Mouse (Mus musculus) MEL (cell line): ENCODE data around the gene Col4a6. TPM values are rescaled to one million over a fixed set of nuclear protein-coding genes. Genes with fewer than 3 reads are reported as not detected.

Experiments used
- DNase-seq: peaks from one replicate; pipeline ENCODE4 v3.0.0; 2011; ENCODE audit warnings: low read depth, low spot score
- H3K27ac ChIP-seq: 2 replicates; pipeline ENCODE4 v1.5.1; 2012; ENCODE audit warnings: low read depth, mild to moderate bottlenecking, control low read depth, low read length, moderate library complexity; ENCODE audit not compliant: control insufficient read depth
- H3K27me3 ChIP-seq, 2 experiments: fragments of 150-350 bp in 1 of 2; sonication (generic) in 1 of 2; 2 replicates each; pipeline ENCODE4 v1.6.1; 2012; ENCODE audit warnings: low read length in 2 of 2, mild to moderate bottlenecking in 2 of 2, improper control_type of control experiment in 1 of 2, moderate library complexity in 1 of 2; ENCODE audit not compliant: insufficient read depth in 2 of 2, control insufficient read depth in 1 of 2
- H3K36me3 ChIP-seq, 2 experiments: 2 replicates each; pipeline ENCODE4 v1.6.1; 2012 to 2014; ENCODE audit warnings: low read length in 2 of 2, improper control_type of control experiment in 1 of 2, inconsistent platforms in 1 of 2, mild to moderate bottlenecking in 1 of 2; ENCODE audit not compliant: insufficient read depth in 2 of 2, control insufficient read depth in 1 of 2
- H3K4me1 ChIP-seq, 2 experiments: fragments of 150-350 bp in 1 of 2; sonication (generic) in 1 of 2; 2 replicates each; pipeline ENCODE4 v1.6.1; 2012; ENCODE audit warnings: low read length in 2 of 2, improper control_type of control experiment in 1 of 2, mild to moderate bottlenecking in 1 of 2; ENCODE audit not compliant: insufficient read depth in 2 of 2, control insufficient read depth in 1 of 2
- H3K4me3 ChIP-seq, 2 experiments: fragments of 150-350 bp in 1 of 2; sonication (generic) in 1 of 2; 2 replicates each; pipeline ENCODE4 v1.5.1; 2012; ENCODE audit warnings: low read depth in 2 of 2, low read length in 2 of 2, mild to moderate bottlenecking in 2 of 2, moderate library complexity in 2 of 2, control low read depth in 1 of 2, improper control_type of control experiment in 1 of 2; ENCODE audit not compliant: control insufficient read depth in 1 of 2, insufficient read depth in 1 of 2
- H3K79me2 ChIP-seq: 2 replicates; pipeline ENCODE4 v1.6.1; 2012; ENCODE audit warnings: mild to moderate bottlenecking, low read length, moderate library complexity; ENCODE audit not compliant: control insufficient read depth, poor library complexity, insufficient read depth
- H3K9ac ChIP-seq: 2 replicates; pipeline ENCODE4 v1.6.1; 2012; ENCODE audit warnings: low read depth, mild to moderate bottlenecking, control low read depth, low read length, moderate library complexity; ENCODE audit not compliant: control insufficient read depth, poor library complexity, severe bottlenecking
- H3K9me3 ChIP-seq: fragments of 150-350 bp; sonication (generic); replicated peaks from 2 replicates; pipeline ENCODE4 v1.6.1; 2012; ENCODE audit warnings: mild to moderate bottlenecking, low read length, improper control_type of control experiment, moderate library complexity; ENCODE audit not compliant: insufficient read depth
- BHLHE40 ChIP-seq: IDR thresholded peaks from 2 replicates; pipeline ENCODE4 v1.6.1; 2012; ENCODE audit warnings: low read depth, mild to moderate bottlenecking, inconsistent platforms, low read length, improper control_type of control experiment, borderline replicate concordance
- CTCF ChIP-seq, 3 experiments: IDR thresholded peaks in 2 of 3; conservative IDR thresholded peaks in 1 of 3; 2 replicates each; pipeline ENCODE4 v1.5.1; 2011 to 2012; ENCODE audit warnings: low read length in 3 of 3, low read depth in 2 of 3, mild to moderate bottlenecking in 2 of 3, improper control_type of control experiment in 1 of 3, inconsistent platforms in 1 of 3, mixed read lengths in 1 of 3, moderate library complexity in 1 of 3; ENCODE audit not compliant: control insufficient read depth in 1 of 3, insufficient read depth in 1 of 3, poor library complexity in 1 of 3, severe bottlenecking in 1 of 3
- E2F4 ChIP-seq: IDR thresholded peaks from 2 replicates; pipeline ENCODE4 v1.6.1; 2011; ENCODE audit warnings: low read depth, low read length, improper control_type of control experiment, borderline replicate concordance
- ELF1 ChIP-seq: IDR thresholded peaks from 2 replicates; pipeline ENCODE4 v1.6.1; 2014; ENCODE audit warnings: low read depth, mild to moderate bottlenecking, inconsistent platforms, low read length, improper control_type of control experiment, moderate library complexity
- ETS1 ChIP-seq: IDR thresholded peaks from 2 replicates; pipeline ENCODE4 v1.6.1; 2012; ENCODE audit warnings: low read depth, mild to moderate bottlenecking, inconsistent platforms, low read length, improper control_type of control experiment, moderate library complexity
- HCFC1 ChIP-seq: IDR thresholded peaks from 2 replicates; pipeline ENCODE4 v1.6.1; 2012; ENCODE audit warnings: low read depth, mild to moderate bottlenecking, inconsistent platforms, low read length, improper control_type of control experiment, moderate library complexity
- JUND ChIP-seq: IDR thresholded peaks from 2 replicates; pipeline ENCODE4 v1.6.1; 2011; ENCODE audit warnings: low read depth, mild to moderate bottlenecking, improper control_type of control experiment, low read length
- KAT2A ChIP-seq: conservative IDR thresholded peaks from 2 replicates; pipeline ENCODE4 v1.6.1; 2012; ENCODE audit warnings: low read depth, low read length, improper control_type of control experiment, inconsistent platforms
- MAFK ChIP-seq: IDR thresholded peaks from 2 replicates; pipeline ENCODE4 v1.6.1; 2011; ENCODE audit warnings: low read depth, mild to moderate bottlenecking, low read length, improper control_type of control experiment, borderline replicate concordance
- MAX ChIP-seq: IDR thresholded peaks from 2 replicates; pipeline ENCODE4 v1.6.1; 2011; ENCODE audit warnings: low read length, improper control_type of control experiment
- MYC ChIP-seq: IDR thresholded peaks from 2 replicates; pipeline ENCODE4 v1.6.1; 2011; ENCODE audit warnings: low read depth, mild to moderate bottlenecking, low read length, improper control_type of control experiment, moderate library complexity
- RAD21 ChIP-seq: IDR thresholded peaks from 2 replicates; pipeline ENCODE4 v1.6.1; 2011; ENCODE audit warnings: mild to moderate bottlenecking, low read depth, low read length, improper control_type of control experiment
- RCOR1 ChIP-seq: IDR thresholded peaks from 2 replicates; pipeline ENCODE4 v1.6.1; 2012; ENCODE audit warnings: low read depth, mild to moderate bottlenecking, inconsistent platforms, low read length, improper control_type of control experiment
- SIN3A ChIP-seq: IDR thresholded peaks from 2 replicates; pipeline ENCODE4 v1.6.1; 2012; ENCODE audit warnings: low read length, improper control_type of control experiment, inconsistent platforms
- SMC3 ChIP-seq: IDR thresholded peaks from 2 replicates; pipeline ENCODE4 v1.6.1; 2011; ENCODE audit warnings: low read depth, low read length, improper control_type of control experiment
- TAL1 ChIP-seq: IDR thresholded peaks from 2 replicates; pipeline ENCODE4 v1.6.1; 2012; ENCODE audit warnings: mild to moderate bottlenecking, inconsistent platforms, low read length, moderate library complexity, mixed read lengths
- TBP ChIP-seq: IDR thresholded peaks from 2 replicates; pipeline ENCODE4 v1.8.0; 2011; ENCODE audit warnings: low read depth, low read length, improper control_type of control experiment
- USF1 ChIP-seq: IDR thresholded peaks from 2 replicates; pipeline ENCODE4 v1.6.1; 2014; ENCODE audit warnings: low read depth, mild to moderate bottlenecking, inconsistent platforms, low read length, improper control_type of control experiment, moderate library complexity
- ZC3H11A ChIP-seq: IDR thresholded peaks from 2 replicates; pipeline ENCODE4 v1.6.1; 2012; ENCODE audit warnings: low read depth, mild to moderate bottlenecking, inconsistent platforms, low read length, improper control_type of control experiment
- ZKSCAN1 ChIP-seq: IDR thresholded peaks from 2 replicates; pipeline ENCODE4 v1.6.1; 2012; ENCODE audit warnings: low read depth, mild to moderate bottlenecking, inconsistent platforms, low read length, improper control_type of control experiment, moderate library complexity
- polyA plus RNA-seq, 2 experiments: library from polyadenylated mRNA; stranded (reverse) in 1 of 2; unstranded in 1 of 2; fragments of >175 nt in 1 of 2; fragments of >200 nt in 1 of 2; gene quantifications; 2 replicates each; pipeline versions ENCODE4 v1.2.1 to v1.2.4; 2012; ENCODE audit warnings: low replicate concordance in 2 of 2, low read depth in 1 of 2; ENCODE audit not compliant: insufficient read length in 2 of 2, insufficient read depth in 1 of 2, missing spikeins in 1 of 2
- total RNA-seq: library from RNA; depleted of rRNA; stranded (reverse); fragments of 300-350 nt; gene quantifications from 2 replicates; pipeline ENCODE4 v1.2.3, GENCODE M21; 2012

Gene Col4a6
- total and polyA plus RNA-seq, 3 experiments: not detected

- Histone ChIP-seq H3K9me3 (no peaks in the 10 kb centered on the region), H3K4me1 (no peaks in the 10 kb centered on the region), H3K9ac (no peak overlapping the region), H3K36me3 (no peaks in the 10 kb centered on the region), H3K79me2 (no peaks in the 10 kb centered on the region), H3K27ac (no peak overlapping the region), H3K4me3 (no peak overlapping the region), H3K27me3 (peaks cover 0 to 2% of the 10 kb centered on the region in 2 experiments; a peak in 1 of 4 replicates)
- peak; percentile 69 for DNase-seq
- TF ChIP-seq E2F4: no peak
- TF ChIP-seq SIN3A: no peak
- no peak for TF ChIP-seq KAT2A
- peak; percentile 51 for TF ChIP-seq SMC3
- TF ChIP-seq MYC: no peak
- TF ChIP-seq CTCF (IDR thresholded peaks at IDR 0.05 in 2 of 3, conservative IDR thresholded peaks at IDR 0.05 in 1 of 3; ENCODE audit: control insufficient read depth in 1 of 3, insufficient read depth in 1 of 3, low read depth in 2 of 3, low read length in 3 of 3, poor library complexity in 1 of 3, severe bottlenecking in 1 of 3): peak; percentile 55 to 67 (median 60)
- TF ChIP-seq RAD21: peak; percentile 47
Observed at GRCm38 (mm10) chrX:141175353-141175752, 298.5 kb downstream of the Col4a6 start.

- Histone ChIP-seq H3K27me3 (no peaks in the 10 kb centered on the region), H3K36me3 (no peaks in the 10 kb centered on the region), H3K27ac (no peak overlapping the region), H3K9ac (no peak overlapping the region), H3K79me2 (no peaks in the 10 kb centered on the region), H3K4me1 (no peaks in the 10 kb centered on the region), H3K4me3 (no peak overlapping the region), H3K9me3 (no peaks in the 10 kb centered on the region)
- no peak for DNase-seq
- TF ChIP-seq ZKSCAN1: no peak
- no peak for TF ChIP-seq USF1
- no peak for TF ChIP-seq RCOR1
- no peak for TF ChIP-seq TAL1
- no peak for TF ChIP-seq BHLHE40
- no peak for TF ChIP-seq HCFC1
- no peak for TF ChIP-seq TBP
- no peak for TF ChIP-seq SIN3A
- no peak for TF ChIP-seq ETS1
- TF ChIP-seq ELF1: no peak
- no peak for TF ChIP-seq SMC3
- no peak for TF ChIP-seq JUND
Observed at GRCm38 (mm10) chrX:141165067-141165466, 308.8 kb downstream of the Col4a6 start.

GRCm38 (mm10) chrX:141160371-141160770 is 313.5 kb downstream of the Col4a6 start:
- Histone ChIP-seq H3K27me3 (no peaks in the 10 kb centered on the region), H3K36me3 (no peaks in the 10 kb centered on the region)
- TF ChIP-seq MAFK: peak; percentile 63; the same call in 1 of the 2 replicates
- TF ChIP-seq ZC3H11A: no peak
- TF ChIP-seq MAX: no peak
- TF ChIP-seq USF1: peak; percentile 59

More at GRCm38 (mm10) chrX:141160371-141160770, 313.5 kb downstream of the Col4a6 start:
- Histone ChIP-seq H3K9ac (no peak overlapping the region), H3K27ac (no peak overlapping the region), H3K4me3 (no peak overlapping the region), H3K9me3 (no peaks in the 10 kb centered on the region), H3K4me1 (no peaks in the 10 kb centered on the region), H3K79me2 (no peaks in the 10 kb centered on the region)
- DNase-seq: no peak
